Mouse (Mus musculus): ENCODE results near the gene Fndc7. TPM values are rescaled to one million over a fixed set of nuclear protein-coding genes. Genes with fewer than 3 reads are reported as not detected.
"Not testable (repeated sequence)": the region's sequence is repeated elsewhere in the genome, so short reads cannot be mapped to it uniquely, and the experiment has no call there.

Fndc7 gene
- polyA plus RNA-seq, 1 experiment = 3.1 TPM

DNA sequence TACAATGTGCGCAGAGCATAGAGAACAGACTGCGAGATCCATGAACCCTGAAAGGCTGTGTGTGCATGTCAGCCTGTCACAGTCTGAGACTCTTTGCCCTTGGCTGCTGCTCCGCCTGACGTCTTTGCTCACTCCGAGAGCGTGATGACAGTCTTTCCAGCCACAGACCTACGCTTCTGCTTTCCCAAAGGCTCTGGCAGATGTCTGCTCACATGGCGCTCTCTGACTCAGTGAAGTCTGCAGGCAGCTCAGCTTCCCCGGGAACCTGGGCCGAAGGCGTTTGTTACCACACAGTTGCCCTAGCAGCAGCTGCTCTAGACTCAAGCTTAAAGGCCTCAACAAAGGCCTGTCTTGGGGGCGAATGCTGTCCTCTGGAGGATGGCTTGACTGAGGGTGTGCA, 34.4 kb downstream of the Fndc7 start:
- no peak for DNase-seq (ENCODE audit: low read depth)

DNA sequence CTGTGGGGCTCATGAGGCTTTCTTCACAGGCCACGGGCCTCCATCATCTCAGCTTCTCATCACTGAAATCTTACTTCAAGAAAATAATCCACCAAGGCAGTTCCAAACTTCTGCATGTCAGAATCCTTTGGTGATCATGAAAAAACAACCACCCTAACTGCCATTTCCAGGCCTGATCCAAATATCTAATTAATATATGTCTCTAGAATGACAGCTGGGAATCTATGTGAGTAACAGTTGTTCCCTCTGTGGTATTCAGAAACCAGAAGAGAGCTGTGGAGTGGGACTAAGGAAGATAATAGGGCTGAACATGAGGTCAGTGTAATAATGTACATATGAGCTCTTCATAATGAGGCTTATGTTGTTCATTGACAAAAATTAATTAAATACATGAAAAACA, 36.5 kb downstream of the Fndc7 start:
- DNase-seq (ENCODE audit: low read depth) = no peak

DNA sequence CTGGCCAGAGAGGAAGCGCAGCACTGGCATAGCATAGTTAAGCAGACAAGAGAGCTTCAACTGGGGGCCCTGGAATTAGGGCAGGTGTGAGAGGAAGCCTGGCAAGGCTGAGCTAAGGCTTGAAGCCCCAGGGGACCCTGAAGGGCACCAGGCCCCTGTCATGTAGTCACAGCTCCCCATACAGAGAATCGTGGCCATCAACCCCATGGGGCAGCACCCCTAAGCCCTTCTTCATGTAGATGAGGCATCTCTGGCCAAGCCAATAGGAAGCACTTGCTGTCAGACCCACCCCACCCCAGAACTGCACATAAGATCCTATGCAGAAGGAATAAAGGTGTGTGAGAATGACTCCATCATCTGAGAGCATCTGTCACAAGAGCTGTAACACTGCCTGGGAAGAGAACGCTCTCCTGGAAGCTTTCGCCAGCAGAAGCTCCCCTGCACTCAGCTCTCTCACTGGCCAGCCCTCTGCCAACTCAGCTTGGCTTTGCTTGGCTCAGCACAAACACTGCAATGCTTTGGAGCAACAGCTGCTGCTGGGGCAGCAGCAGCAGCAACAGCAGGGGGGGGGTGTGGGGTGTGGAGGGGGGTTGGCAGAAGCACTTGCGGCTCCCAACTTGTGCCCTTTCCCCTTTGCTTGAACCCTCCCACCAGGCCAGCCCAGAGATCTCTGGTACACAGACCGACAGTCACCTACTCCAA, 37.7 kb downstream of the Fndc7 start:
- no peak for DNase-seq (ENCODE audit: low read depth)

DNA sequence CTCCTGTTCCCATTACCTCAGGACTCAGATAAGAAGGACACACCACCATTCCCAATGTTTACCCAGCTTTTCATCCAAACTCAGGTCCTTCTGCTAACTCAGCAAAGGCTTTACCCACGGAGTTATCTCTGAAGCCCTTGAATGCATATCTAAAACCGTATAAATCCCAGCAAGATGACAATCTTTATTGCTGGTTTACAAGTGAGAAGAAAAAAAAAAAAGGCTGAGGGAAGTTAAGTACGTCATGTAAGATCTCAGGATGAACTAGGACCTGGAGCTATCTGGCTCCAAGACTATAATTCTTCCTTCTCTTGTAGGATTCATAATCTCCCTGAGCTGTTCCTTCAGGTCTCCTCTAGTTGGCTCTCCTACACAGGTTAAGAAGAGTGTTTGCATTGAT, 38.3 kb downstream of the Fndc7 start:
- DNase-seq (ENCODE audit: low read depth) = peak; percentile 62

DNA sequence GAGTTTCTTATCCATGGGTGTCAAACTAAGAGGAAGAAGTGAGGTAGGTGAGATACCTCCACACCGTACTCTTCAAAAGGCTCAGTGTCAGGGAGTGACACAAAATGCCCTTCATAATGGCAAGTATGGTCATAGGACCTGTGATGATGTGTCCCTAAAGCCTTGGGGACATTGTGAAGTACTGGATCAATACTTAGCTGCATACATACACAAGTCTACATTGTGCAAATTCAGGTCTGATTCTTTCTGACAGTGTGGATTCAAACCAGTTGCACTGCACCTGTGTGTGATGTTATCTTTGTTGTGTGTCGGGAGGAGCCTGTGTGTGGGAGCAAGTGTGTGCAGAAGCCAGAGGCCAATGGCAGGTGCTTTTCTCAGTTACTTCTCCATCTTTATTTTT, 38.7 kb downstream of the Fndc7 start:
- DNase-seq (ENCODE audit: low read depth) = no peak

DNA sequence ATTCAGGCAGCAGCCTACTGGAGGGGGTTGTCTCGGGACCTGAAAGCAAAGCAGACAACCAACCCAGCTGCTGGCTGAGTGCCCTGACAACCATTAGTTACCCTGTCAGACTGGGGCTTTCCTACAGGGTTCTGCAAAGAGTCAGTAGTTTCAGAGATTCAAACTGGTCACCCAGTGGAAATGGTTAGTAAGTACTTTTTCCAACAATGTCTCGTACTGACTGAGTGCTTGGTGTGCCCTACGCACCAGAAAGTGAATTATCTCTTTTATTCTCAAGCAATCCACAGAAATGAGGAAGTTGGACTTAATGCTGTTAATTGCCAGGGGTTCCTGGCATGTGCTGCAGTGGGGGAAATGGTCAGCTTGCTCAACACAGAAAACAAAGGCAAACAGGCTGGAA, 39.3 kb downstream of the Fndc7 start:
- no peak for DNase-seq (ENCODE audit: low read depth)

DNA sequence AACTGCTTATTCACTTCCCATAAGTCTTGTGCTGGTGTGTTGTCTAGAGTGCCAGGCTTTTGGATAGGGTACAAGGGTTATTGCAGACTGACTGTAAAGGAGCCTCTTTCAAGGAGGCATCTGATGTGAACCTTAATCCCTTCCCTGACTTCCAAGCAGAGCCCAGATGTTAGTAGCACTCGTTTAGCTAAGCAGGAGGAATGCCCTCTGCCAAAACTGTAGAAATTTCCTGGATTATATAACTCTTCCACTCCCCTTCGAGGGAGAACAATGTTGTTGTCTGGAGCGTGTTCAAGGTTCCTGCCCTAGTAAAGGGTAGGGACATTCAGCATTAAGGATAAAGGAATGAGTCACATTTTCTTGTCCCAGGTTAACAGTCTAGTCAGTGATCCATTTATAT, 43.2 kb downstream of the Fndc7 start:
- DNase-seq (ENCODE audit: low read depth) = no peak

DNA sequence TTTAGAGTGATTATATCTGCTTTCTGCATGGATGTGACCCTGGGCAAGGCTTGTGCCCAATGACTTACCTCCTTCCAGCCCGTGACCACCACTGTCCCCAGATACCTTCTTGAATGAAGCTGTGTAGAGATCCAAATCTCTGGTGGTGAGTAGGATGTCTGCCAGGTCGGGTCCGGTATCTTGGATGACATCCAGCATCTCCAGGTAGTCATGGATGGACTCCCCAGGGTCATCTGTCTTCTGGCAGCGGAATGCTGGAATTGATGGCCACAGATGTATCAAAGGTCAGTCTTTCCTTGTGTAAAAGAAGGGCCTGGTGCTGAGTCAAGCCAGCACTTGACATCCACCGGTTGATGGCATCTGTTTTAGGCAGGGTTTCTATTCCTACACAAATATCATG, 45.3 kb downstream of the Fndc7 start:
- DNase-seq (ENCODE audit: low read depth) = no peak

DNA sequence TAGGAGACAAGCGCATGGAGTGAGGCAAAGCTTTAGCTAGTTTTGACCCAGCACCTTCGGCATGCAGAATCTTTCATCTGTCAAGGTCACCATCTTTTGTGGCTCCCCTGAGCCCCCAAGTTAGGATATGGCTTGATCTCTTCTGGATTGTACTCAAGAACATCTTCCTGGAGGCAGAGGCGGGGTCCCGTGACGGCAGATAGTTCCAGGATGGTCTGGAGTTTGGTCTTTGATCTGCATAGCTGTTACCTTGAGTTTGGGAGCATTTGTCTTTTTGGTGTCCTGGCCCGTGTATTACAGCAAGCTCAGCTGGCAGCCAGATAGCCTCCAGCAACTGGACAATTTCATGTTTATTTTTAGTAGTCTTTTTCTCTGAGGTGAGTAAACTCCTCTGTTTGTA, 45.8 kb downstream of the Fndc7 start:
- no peak for DNase-seq (ENCODE audit: low read depth)

DNA sequence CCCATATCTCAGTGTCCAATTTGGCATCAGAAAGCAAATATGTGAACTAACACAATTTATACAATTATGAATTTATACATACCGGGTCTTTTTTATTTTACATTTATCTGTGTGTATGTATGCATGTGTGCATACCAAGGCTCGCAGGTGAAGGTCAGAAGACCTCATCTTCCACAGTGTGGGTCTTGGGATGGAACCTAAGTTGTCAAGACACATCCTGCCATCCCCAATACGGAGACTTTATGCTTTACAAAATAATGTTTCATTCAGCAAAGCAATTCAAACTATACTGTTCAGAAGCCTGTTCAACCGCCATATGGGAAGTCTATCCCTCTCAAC, 49.1 kb downstream of the Fndc7 start:
- no peak for DNase-seq (ENCODE audit: low read depth)

DNA sequence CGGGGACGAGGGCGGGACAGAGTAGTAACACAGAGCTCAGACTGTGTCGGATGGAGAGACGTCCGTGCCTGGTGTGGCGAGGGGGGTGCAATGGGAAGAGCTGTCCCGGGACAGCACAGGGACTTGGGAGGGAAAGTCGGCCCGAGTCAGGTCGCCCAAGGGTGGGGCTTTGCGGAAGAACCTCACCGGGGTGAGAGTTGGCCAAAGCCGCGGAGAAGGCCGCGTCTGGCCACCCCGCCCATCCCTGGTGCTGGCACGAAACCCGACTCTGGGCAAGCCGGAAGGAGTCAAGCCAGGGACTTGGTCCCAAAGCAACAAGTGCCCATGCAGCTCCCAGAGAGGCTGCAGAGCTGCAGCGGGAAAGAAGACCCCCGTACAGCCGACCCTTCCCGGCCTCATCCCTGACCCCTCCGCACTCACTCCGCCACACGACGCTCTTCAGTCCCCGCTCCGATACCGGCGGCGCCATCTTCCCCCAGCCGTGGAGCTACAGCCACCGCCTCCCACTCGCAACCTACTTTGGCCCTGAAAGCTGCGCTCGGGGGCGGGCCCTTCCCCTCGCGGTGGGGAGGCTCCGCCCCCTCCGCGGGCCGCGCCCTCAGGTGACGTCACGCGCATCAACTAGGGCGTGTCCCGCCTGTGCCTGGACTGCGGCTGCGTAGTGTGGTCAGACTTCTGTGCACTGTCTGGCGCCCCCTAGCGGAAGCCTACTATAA, 49.6 kb downstream of the Fndc7 start, which contains the start of gene Stxbp3:
Stxbp3 (minus strand) TSS at position 527 of the 716 bp plus-strand sequence.
- no peak for DNase-seq (ENCODE audit: low read depth)

DNA sequence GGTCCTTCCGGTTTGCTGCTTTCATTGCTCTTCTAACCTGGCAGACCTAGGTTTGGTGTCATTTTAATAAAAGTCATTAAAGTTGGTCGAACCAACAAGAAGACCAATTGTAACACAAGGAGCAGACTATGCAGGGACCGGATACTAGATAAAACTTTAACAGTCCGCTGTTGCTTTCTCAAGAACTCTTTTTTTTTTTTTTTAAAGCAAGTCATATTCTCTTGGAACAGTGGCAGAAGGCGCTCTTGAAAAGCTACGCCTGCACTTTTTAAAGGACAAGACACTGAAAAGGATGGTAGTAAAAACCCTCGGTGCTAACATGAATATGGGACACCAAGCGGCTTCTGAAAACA, 50.2 kb downstream of the Fndc7 start:
- no peak for DNase-seq (ENCODE audit: low read depth)

DNA sequence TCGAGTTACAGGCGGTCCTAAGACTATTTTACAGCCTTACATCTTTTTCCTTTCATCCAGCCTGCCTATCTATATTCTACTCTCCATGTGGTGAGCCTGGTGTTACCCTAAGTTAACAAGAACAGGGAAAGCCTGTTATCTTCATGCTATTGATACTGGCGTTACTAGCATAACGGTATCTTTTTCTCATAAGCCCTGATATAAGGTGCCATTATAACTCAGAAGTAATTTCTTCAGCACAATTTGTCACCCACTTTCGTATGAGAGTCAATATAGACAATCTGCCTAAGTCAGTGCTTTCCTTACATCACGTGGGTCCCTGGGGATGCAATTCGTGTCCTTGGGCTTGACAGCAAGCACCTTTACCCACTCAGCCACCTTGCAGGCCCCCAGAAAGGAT, 50.8 kb downstream of the Fndc7 start:
- no peak for DNase-seq (ENCODE audit: low read depth)

DNA sequence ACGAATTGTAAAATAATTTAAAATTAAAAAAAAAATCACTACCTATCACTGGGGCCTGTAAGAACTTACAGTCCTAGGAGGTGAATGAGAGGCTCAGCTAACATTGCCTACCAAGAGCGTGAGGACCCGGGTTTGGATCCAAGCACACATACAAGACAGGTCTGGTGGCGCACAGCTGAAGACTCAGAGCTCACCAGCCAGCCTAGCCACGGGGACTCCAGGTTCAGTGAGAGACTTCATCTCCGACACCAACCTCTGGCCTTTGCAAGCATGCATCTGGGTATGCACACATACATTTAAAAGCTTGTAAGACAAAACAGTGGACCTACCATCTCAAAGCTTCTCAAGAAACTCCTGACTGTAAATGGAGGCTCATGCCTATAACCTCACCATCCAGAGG, 52.9 kb downstream of the Fndc7 start:
- DNase-seq (ENCODE audit: low read depth) = no peak

DNA sequence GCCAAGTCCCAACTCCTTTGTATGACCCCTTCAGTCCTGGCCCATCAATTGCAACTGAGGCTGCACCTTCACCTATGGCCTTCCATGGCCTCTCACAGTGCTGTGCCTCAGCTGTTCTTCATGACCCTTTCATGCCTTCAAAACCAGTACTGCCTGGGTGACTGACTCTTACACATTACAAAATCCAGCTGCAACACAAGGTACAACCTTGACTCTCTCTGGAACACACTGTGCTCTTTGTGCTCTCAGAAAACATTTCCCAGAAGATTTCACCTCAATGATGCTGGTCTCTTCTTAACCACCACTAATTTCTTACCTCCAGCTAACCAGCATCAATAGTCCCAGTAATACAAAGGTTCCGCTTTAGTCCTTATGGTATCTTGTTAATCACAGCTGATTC, 56.1 kb downstream of the Fndc7 start:
- DNase-seq (ENCODE audit: low read depth) = not testable (repeated sequence)

DNA sequence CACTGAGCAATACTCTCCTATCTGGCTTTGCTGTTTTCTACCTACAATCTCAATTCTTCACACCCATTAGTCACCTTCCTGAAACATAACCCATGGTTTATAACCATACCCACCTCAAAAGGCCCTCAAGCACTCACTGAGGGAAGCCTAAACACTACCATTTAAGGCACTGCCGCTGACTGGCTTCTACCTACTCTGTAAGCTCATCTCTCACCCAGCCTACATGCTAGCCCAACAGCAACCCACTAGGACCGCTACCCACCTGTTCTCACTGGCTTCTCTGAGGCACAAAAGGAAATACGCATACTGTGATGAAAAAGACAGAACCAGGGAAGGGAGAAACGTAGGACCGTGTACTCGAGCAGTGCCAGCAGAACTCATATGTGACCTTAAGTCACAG, 58.1 kb downstream of the Fndc7 start:
- DNase-seq (ENCODE audit: low read depth) = no peak

DNA sequence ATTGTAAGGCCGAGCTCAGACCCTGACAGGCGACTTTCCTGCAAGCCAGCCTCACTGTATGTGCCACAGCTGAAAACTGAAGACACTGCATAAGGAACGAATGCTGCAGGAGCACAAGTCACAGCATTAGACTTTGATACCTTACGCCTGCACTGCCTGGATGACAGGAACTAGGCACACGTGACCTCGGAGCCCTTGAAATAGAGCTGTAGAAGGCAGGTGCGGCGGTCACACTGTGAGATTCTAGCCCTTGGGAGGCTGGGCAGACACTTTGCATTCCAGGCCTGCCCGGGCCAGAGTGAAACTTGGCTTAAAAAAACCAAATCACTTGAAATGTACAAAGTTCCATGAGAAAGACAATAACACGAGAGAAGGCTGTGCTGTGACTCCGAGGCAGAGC, 59.3 kb downstream of the Fndc7 start:
- DNase-seq (ENCODE audit: low read depth) = no peak

DNA sequence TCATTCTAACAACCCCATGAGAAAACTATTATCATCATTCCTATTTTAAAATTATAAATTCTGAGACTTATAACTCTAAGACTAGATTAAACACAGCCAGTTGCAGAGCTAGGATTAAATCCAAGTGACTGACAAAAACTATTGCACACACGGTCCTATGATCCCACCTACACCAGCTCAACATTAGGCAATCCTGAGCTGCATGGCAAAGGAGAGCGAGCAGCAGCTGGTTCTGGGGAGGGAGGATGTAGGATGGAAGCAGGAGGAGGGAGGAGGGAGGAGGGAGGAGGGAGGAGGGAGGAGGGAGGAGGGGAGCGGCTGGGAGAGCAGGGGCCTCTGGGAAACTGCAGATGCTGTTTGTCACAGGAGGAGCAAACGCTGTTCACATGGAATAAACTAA, 74.2 kb downstream of the Fndc7 start:
- DNase-seq (ENCODE audit: low read depth) = peak; percentile 31

DNA sequence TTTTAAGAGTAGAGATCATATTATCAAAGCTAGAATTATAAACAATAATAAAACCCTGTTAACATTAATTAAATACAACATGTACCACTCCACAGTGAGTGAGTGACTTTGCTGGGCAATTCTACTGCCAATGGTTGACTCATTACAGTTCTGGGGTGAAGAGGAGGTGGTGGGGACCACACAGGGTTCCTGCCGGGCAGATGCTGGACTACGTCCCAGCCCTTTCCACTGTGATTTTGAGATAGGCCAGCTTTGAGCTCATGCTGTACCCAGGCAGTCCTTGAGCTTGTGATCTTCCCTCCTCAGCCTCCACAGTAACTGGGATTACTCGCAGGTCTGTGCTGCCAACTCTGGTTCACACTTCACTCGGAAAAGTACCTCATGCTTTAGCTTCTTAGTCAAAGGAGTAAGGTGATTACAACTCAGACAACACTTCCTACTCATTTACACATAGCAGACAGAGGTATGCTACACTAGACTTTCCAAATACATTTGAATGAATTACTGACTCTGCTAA, 79.0 kb downstream of the Fndc7 start:
- no peak for DNase-seq (ENCODE audit: low read depth)

DNA sequence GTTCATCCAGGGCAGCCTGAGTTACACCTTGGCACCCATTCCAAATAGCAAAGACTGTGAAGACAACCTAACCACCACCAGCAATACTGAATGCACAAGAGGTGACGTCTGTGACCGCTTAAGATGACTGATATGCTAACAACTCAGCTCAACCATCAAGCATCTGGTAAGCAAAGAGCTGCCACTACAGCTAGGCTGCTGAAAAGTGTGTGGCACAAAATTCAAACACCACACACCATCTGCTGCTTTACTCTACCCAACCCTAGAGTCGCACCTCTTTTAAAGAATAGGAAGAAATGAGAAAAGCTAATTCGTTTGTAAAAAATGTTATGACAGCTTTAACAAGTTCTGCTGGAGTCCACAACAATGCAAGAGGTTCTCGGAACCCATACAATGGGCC, 84.2 kb downstream of the Fndc7 start:
- DNase-seq (ENCODE audit: low read depth) = no peak
